ENCODE assay signal across 11 mouse cellular contexts in genomic region chr17:29050791-29051190, GRCm38 (mm10). TPM values are rescaled to one million over a fixed set of nuclear protein-coding genes. Genes with fewer than 3 reads are reported as not detected.
DNase-seq lines count a peak whose midpoint lies in the region; ATAC-seq and TF ChIP-seq lines count a peak whose summit lies in the region.
"Had no signal": no experiment of that assay in that cellular context is flagged by ENCODE, and none has a peak within 500 bp of the region (broad histone marks: within the 10 kb centered on the region; RNA-seq: fewer than 3 reads in every experiment).

No protein-coding gene starts in this region.

- no peaks in the 10 kb centered on the region for H3K79me2 ChIP-seq in myocyte (ENCODE audit: control insufficient read depth, insufficient read depth)

- no peak for TF ChIP-seq CTCF in forebrain, postnatal 0 days (IDR thresholded peaks at IDR 0.05; ENCODE audit: low read depth)
- TF ChIP-seq CTCF in lung, embryonic 14.5 days (IDR thresholded peaks at IDR 0.05; ENCODE audit: low read depth): no peak

- H3K4me2 ChIP-seq in forebrain, postnatal 0 days (ENCODE audit: low read depth): no peak overlapping the region
- no peak overlapping the region for H3K4me2 ChIP-seq in forebrain, embryonic 16.5 days (ENCODE audit: low read length)
- no peak overlapping the region for H3K4me2 ChIP-seq in lung, embryonic 14.5 days
- peak overlapping the region; percentile 48 for H3K4me2 ChIP-seq in heart, embryonic 16.5 days (ENCODE audit: low read depth, low read length)
- H3K4me2 ChIP-seq in myocyte (ENCODE audit: low read depth): peak overlapping the region; percentile 70

- no peak for DNase-seq in forebrain, postnatal 0 days
- no peak for DNase-seq in lung, embryonic 14.5 days
- no peak for DNase-seq in lung, postnatal 4 days
- no peak for DNase-seq in spleen, postnatal 14 days (ENCODE audit: low spot score in 2 of 2)
- no peak for DNase-seq in ovary, postnatal 36 days (ENCODE audit: low spot score)
- DNase-seq: embryo, embryonic 11 days; lung, adult 2 months; right cerebral cortex, postnatal 14 days had no signal

- H3K4me3 ChIP-seq in forebrain, postnatal 0 days (ENCODE audit: low read depth, low read length): no peak overlapping the region
- no peak overlapping the region for H3K4me3 ChIP-seq in forebrain, embryonic 16.5 days (replicated peaks; ENCODE audit: low read length)
- H3K4me3 ChIP-seq in lung, embryonic 14.5 days (ENCODE audit: low read depth, low read length): no peak overlapping the region
- H3K4me3 ChIP-seq in heart, embryonic 16.5 days (ENCODE audit: low read length): peak overlapping the region; percentile 15; the same call in 1 of the 2 replicates
- no peak overlapping the region for H3K4me3 ChIP-seq in myocyte

- peak overlapping the region; percentile 29; the same call in 1 of the 2 replicates for H3K27ac ChIP-seq in forebrain, postnatal 0 days (ENCODE audit: low read depth, low read length)
- no peak overlapping the region for H3K27ac ChIP-seq in forebrain, embryonic 16.5 days (ENCODE audit: low read length)
- H3K27ac ChIP-seq in lung, embryonic 14.5 days (ENCODE audit: low read depth): no peak overlapping the region
- 0 out of 2 replicates have a peak overlapping the region, but pooled peaks have one; percentile 15 for H3K27ac ChIP-seq in heart, embryonic 16.5 days (ENCODE audit: low read length)

- H3ac ChIP-seq in myocyte (ENCODE audit: control insufficient read depth, insufficient read length): no peak overlapping the region

- WGBS in forebrain, postnatal 0 days: 67% methylated on average over 14 of the region's 14 CpGs
- WGBS in forebrain, embryonic 16.5 days: 74% methylated on average over 14 of the region's 14 CpGs
- WGBS in lung, embryonic 14.5 days: 28% methylated on average over 14 of the region's 14 CpGs
- WGBS in heart, embryonic 16.5 days: 24% methylated on average over 14 of the region's 14 CpGs

- no peaks in the 10 kb centered on the region for H3K27me3 ChIP-seq in forebrain, postnatal 0 days (ENCODE audit: insufficient read depth, low read length)
- H3K27me3 ChIP-seq in forebrain, embryonic 16.5 days (replicated peaks; ENCODE audit: control insufficient read depth, insufficient read depth, low read length): no peaks in the 10 kb centered on the region
- H3K27me3 ChIP-seq in lung, embryonic 14.5 days (ENCODE audit: insufficient read depth, low read length): no peaks in the 10 kb centered on the region
- no peaks in the 10 kb centered on the region for H3K27me3 ChIP-seq in heart, embryonic 16.5 days (ENCODE audit: control insufficient read depth, insufficient read depth, low read length)
- H3K27me3 ChIP-seq in myocyte (ENCODE audit: control insufficient read depth, insufficient read depth, insufficient read length): no peaks in the 10 kb centered on the region

- no peaks in the 10 kb centered on the region for H3K4me1 ChIP-seq in forebrain, postnatal 0 days (ENCODE audit: insufficient read depth)
- peaks cover 11% of the 10 kb centered on the region; the same call in 1 of the 2 replicates for H3K4me1 ChIP-seq in forebrain, embryonic 16.5 days (replicated peaks; ENCODE audit: control insufficient read depth, insufficient read depth, low read length)
- H3K4me1 ChIP-seq in lung, embryonic 14.5 days (ENCODE audit: insufficient read depth): no peaks in the 10 kb centered on the region; the same call in 1 of the 2 replicates
- H3K4me1 ChIP-seq in heart, embryonic 16.5 days (ENCODE audit: control insufficient read depth, insufficient read depth, low read length): peaks cover 24% of the 10 kb centered on the region

- H3K9me3 ChIP-seq in forebrain, postnatal 0 days (ENCODE audit: low read length): no peaks in the 10 kb centered on the region
- H3K9me3 ChIP-seq in forebrain, embryonic 16.5 days (ENCODE audit: control insufficient read depth, low read length): no peaks in the 10 kb centered on the region
- H3K9me3 ChIP-seq in lung, embryonic 14.5 days (ENCODE audit: low read depth, low read length): no peaks in the 10 kb centered on the region
- no peaks in the 10 kb centered on the region for H3K9me3 ChIP-seq in heart, embryonic 16.5 days (replicated peaks; ENCODE audit: control insufficient read depth, low read length)

- H3K36me3 ChIP-seq in forebrain, postnatal 0 days (ENCODE audit: insufficient read depth): peaks cover 11% of the 10 kb centered on the region
- peaks cover 4% of the 10 kb centered on the region; the same call in 1 of the 2 replicates for H3K36me3 ChIP-seq in forebrain, embryonic 16.5 days (ENCODE audit: control insufficient read depth, insufficient read depth)
- H3K36me3 ChIP-seq in lung, embryonic 14.5 days (ENCODE audit: insufficient read depth): peaks cover 9% of the 10 kb centered on the region
- peaks cover 15% of the 10 kb centered on the region for H3K36me3 ChIP-seq in heart, embryonic 16.5 days (ENCODE audit: control insufficient read depth, insufficient read depth)
- peaks cover 6% of the 10 kb centered on the region for H3K36me3 ChIP-seq in myocyte (ENCODE audit: control insufficient read depth, insufficient read depth)

- no peak for TF ChIP-seq POLR2A in myocyte (IDR thresholded peaks at IDR 0.05; ENCODE audit: insufficient read length, low read depth)

- peak; percentile 27; the same call in 1 of the 2 replicates for ATAC-seq in forebrain, postnatal 0 days
- ATAC-seq in forebrain, embryonic 16.5 days: no peak
- no peak for ATAC-seq in lung, embryonic 14.5 days (ENCODE audit: insufficient read depth)
- no peak for ATAC-seq in heart, embryonic 16.5 days (replicated peaks; ENCODE audit: extremely low read depth, insufficient read depth, low FRiP score)

- H3K9ac ChIP-seq in forebrain, postnatal 0 days: no peak overlapping the region
- no peak overlapping the region for H3K9ac ChIP-seq in forebrain, embryonic 16.5 days (replicated peaks; ENCODE audit: low read depth, low read length)
- H3K9ac ChIP-seq in lung, embryonic 14.5 days: 0 out of 2 replicates have a peak overlapping the region, but pooled peaks have one; percentile 3
- H3K9ac ChIP-seq in heart, embryonic 16.5 days (ENCODE audit: low read length): peak overlapping the region; percentile 55; the same call in 1 of the 2 replicates

TF ChIP-seq in myocyte, 11 proteins besides CTCF, POLR2A, EP300 and RAD21:
- TF ChIP-seq MAX (IDR thresholded peaks at IDR 0.05; ENCODE audit: low read depth): no peak
- TF ChIP-seq SRF (IDR thresholded peaks at IDR 0.05; ENCODE audit: control insufficient read depth, insufficient read length, low read depth): no peak
- TF ChIP-seq POLR2AphosphoS2 (IDR thresholded peaks at IDR 0.05; ENCODE audit: insufficient read length, low read depth): no peak
- peak; percentile 96 for TF ChIP-seq TCF12 (IDR thresholded peaks at IDR 0.05; ENCODE audit: insufficient read depth, poor library complexity, severe bottlenecking)
- no peak for TF ChIP-seq E2F4 (IDR thresholded peaks at IDR 0.05; ENCODE audit: insufficient read depth)
- peak; percentile 90 for TF ChIP-seq TCF3 (IDR thresholded peaks at IDR 0.05; ENCODE audit: insufficient read length, low read depth)
- TF ChIP-seq USF1 (IDR thresholded peaks at IDR 0.05; ENCODE audit: low read depth): no peak
- TF ChIP-seq REST (IDR thresholded peaks at IDR 0.05; ENCODE audit: insufficient read depth, insufficient read length): no peak
- peak; percentile 93 to 98 (median 94) for TF ChIP-seq MYOG (IDR thresholded peaks at IDR 0.05; ENCODE audit: control insufficient read depth in 1 of 3, insufficient read depth in 1 of 3, insufficient read length in 2 of 3, low read depth in 2 of 3)
- peak; percentile 12 to 96 (median 87) for TF ChIP-seq MYOD1 (IDR thresholded peaks at IDR 0.05; ENCODE audit: control insufficient read depth in 1 of 3, insufficient read length in 2 of 3, low read depth in 2 of 3)
- no peak for TF ChIP-seq CEBPB (IDR thresholded peaks at IDR 0.05; ENCODE audit: insufficient read depth, poor library complexity, severe bottlenecking)

RNA-seq across cellular contexts. Expression of gene Srsf3, which starts 18.4 kb away (rescaled TPM):
- 263 and 287 TPM in 2 replicates for total RNA-seq in forebrain, postnatal 0 days (2014; rRNA removed)
- polyA plus RNA-seq in forebrain, postnatal 0 days (2015; fragmentation: Nextera tagmentation; extraction: Ambion mirVana): 367 and 416 TPM in 2 replicates
- polyA plus RNA-seq in forebrain, embryonic 16.5 days (2015; fragmentation: Nextera tagmentation; extraction: Ambion mirVana): 571 and 653 TPM in 2 replicates
- polyA plus RNA-seq in lung, embryonic 14.5 days (2014; fragmentation: Nextera tagmentation; extraction: Ambion mirVana): 716 and 730 TPM in 2 replicates
- 323 and 367 TPM in 2 replicates for polyA plus RNA-seq in heart, embryonic 16.5 days (2015; fragmentation: Nextera tagmentation; extraction: Ambion mirVana)
- polyA plus RNA-seq in myocyte (2012; fragmentation: generic; extraction: Trizol): 98.2 TPM

RNA-seq across cellular contexts. Expression of gene Cdkn1a, which starts 40.0 kb away (rescaled TPM):
- 15.3 and 20.0 TPM in 2 replicates for total RNA-seq in forebrain, postnatal 0 days (2014; rRNA removed)
- polyA plus RNA-seq in forebrain, postnatal 0 days (2015; fragmentation: Nextera tagmentation; extraction: Ambion mirVana): 94.3 and 121 TPM in 2 replicates
- 37.9 and 52.0 TPM in 2 replicates for polyA plus RNA-seq in forebrain, embryonic 16.5 days (2015; fragmentation: Nextera tagmentation; extraction: Ambion mirVana)
- polyA plus RNA-seq in lung, embryonic 14.5 days (2014; fragmentation: Nextera tagmentation; extraction: Ambion mirVana): 12.4 and 13.6 TPM in 2 replicates
- polyA plus RNA-seq in heart, embryonic 16.5 days (2015; fragmentation: Nextera tagmentation; extraction: Ambion mirVana): 70.1 and 70.7 TPM in 2 replicates
- polyA plus RNA-seq in myocyte (2012; fragmentation: generic; extraction: Trizol): 2,069 TPM

RNA-seq across cellular contexts. Expression of gene Stk38, which starts 43.0 kb away (rescaled TPM):
- 49.0 and 58.8 TPM in 2 replicates for total RNA-seq in forebrain, postnatal 0 days (2014; rRNA removed)
- polyA plus RNA-seq in forebrain, postnatal 0 days (2015; fragmentation: Nextera tagmentation; extraction: Ambion mirVana): 32.8 and 43.7 TPM in 2 replicates
- polyA plus RNA-seq in forebrain, embryonic 16.5 days (2015; fragmentation: Nextera tagmentation; extraction: Ambion mirVana): 129 and 136 TPM in 2 replicates
- 103 and 104 TPM in 2 replicates for polyA plus RNA-seq in lung, embryonic 14.5 days (2014; fragmentation: Nextera tagmentation; extraction: Ambion mirVana)
- polyA plus RNA-seq in heart, embryonic 16.5 days (2015; fragmentation: Nextera tagmentation; extraction: Ambion mirVana): 84.6 and 90.4 TPM in 2 replicates
- 28.3 TPM for polyA plus RNA-seq in myocyte (2012; fragmentation: generic; extraction: Trizol)

Comparison
In these comparisons a context has a peak if more than half of its experiments do, and no peak if none do; other contexts are left out.
1. H3K27ac ChIP-seq: peak in forebrain, postnatal 0 days (single experiment) and heart, embryonic 16.5 days (single experiment); none in forebrain, embryonic 16.5 days (single experiment) and lung, embryonic 14.5 days (single experiment).
2. H3K4me2 ChIP-seq: peak in heart, embryonic 16.5 days (single experiment) and myocyte (single experiment); none in forebrain, postnatal 0 days (single experiment), forebrain, embryonic 16.5 days (single experiment) and lung, embryonic 14.5 days (single experiment).
3. H3K9ac ChIP-seq: peak in lung, embryonic 14.5 days (single experiment) and heart, embryonic 16.5 days (single experiment); none in forebrain, postnatal 0 days (single experiment) and forebrain, embryonic 16.5 days (single experiment).
4. RNA of gene Cdkn1a, which starts 40.0 kb away (polyA plus RNA-seq): 2,069 TPM in myocyte (single experiment); 94.3 to 121 TPM in forebrain, postnatal 0 days, 70.1 to 70.7 TPM in heart, embryonic 16.5 days, 37.9 to 52.0 TPM in forebrain, embryonic 16.5 days and 12.4 to 13.6 TPM in lung, embryonic 14.5 days; every median in the first group is over 10 times any median in the second.